Mouse (Mus musculus): ENCODE results near the gene Lsg1. TPM values are rescaled to one million over a fixed set of nuclear protein-coding genes. Genes with fewer than 3 reads are reported as not detected.
A peak's percentile ranks its signal among the peaks of the same experiment; 100 is the strongest.

The Lsg1 gene
- polyA plus RNA-seq, 1 experiment from 2014 or later, result 37.5 TPM

- peak overlapping the region; percentile 62 for H3K27ac ChIP-seq (ENCODE audit: low read length)
- ATAC-seq (replicated peaks; ENCODE audit: extremely low read depth, insufficient read depth, low FRiP score), result no peak
- WGBS, result 42% methylated on average over 18 of the region's 18 CpGs
- H3K4me2 ChIP-seq (ENCODE audit: low read depth, low read length), result peak overlapping the region; percentile 96
- no peaks in the 10 kb centered on the region for H3K27me3 ChIP-seq (ENCODE audit: control insufficient read depth, insufficient read depth, low read length)
- H3K36me3 ChIP-seq (ENCODE audit: control insufficient read depth, insufficient read depth), result no peaks in the 10 kb centered on the region
- H3K4me3 ChIP-seq (ENCODE audit: low read length), result peak overlapping the region; percentile 34
- peak overlapping the region; percentile 55 for H3K9ac ChIP-seq (ENCODE audit: low read length)
- H3K9me3 ChIP-seq (replicated peaks; ENCODE audit: control insufficient read depth, low read length), result no peaks in the 10 kb centered on the region
- H3K4me1 ChIP-seq (ENCODE audit: control insufficient read depth, insufficient read depth, low read length), result peaks cover 35% of the 10 kb centered on the region
These were observed 15.5 kb upstream of the Lsg1 start for GRCm38 (mm10) chr16:30602684-30603530.

DNA sequence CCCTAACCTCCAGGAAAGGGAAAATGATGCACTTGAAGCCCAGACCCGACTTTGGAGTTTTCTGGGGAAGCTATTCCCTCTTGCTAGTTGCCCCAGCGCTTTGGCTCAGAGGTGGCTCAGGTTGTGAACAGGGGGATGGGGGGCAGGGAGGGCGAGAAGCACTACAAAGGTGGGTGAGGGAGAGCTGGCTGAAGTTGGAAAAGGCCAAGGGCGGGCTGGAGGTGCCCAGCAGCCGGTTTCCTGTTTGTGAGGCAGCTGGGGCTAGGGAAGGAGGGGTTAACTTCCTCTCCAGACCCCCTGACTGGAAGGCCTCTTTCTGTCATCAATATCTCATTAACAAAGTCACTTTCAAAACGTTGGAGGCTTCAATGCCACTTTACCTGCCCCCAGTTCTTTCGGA, 14.6 kb upstream of the Lsg1 start:
- no peaks in the 10 kb centered on the region for H3K27me3 ChIP-seq (ENCODE audit: control insufficient read depth, insufficient read depth, low read length)
- H3K27ac ChIP-seq (ENCODE audit: low read length), result peak overlapping the region; percentile 86
- peaks cover 40% of the 10 kb centered on the region for H3K4me1 ChIP-seq (ENCODE audit: control insufficient read depth, insufficient read depth, low read length)
- 29% methylated on average over 7 of the region's 7 CpGs for WGBS
- H3K4me2 ChIP-seq (ENCODE audit: low read depth, low read length), result peak overlapping the region; percentile 96
- H3K9ac ChIP-seq (ENCODE audit: low read length), result peak overlapping the region; percentile 85
- no peak for ATAC-seq (replicated peaks; ENCODE audit: extremely low read depth, insufficient read depth, low FRiP score)
- H3K4me3 ChIP-seq (ENCODE audit: low read length), result peak overlapping the region; percentile 78
- no peaks in the 10 kb centered on the region for H3K9me3 ChIP-seq (replicated peaks; ENCODE audit: control insufficient read depth, low read length)
- no peaks in the 10 kb centered on the region for H3K36me3 ChIP-seq (ENCODE audit: control insufficient read depth, insufficient read depth)

GRCm38 (mm10) chr16:30601046-30601832, 13.8 kb upstream of the Lsg1 start:
- H3K27ac ChIP-seq (ENCODE audit: low read length), result peak overlapping the region; percentile 86
- peaks cover 44% of the 10 kb centered on the region for H3K4me1 ChIP-seq (ENCODE audit: control insufficient read depth, insufficient read depth, low read length)
- ATAC-seq (replicated peaks; ENCODE audit: extremely low read depth, insufficient read depth, low FRiP score), result no peak
- no peaks in the 10 kb centered on the region for H3K9me3 ChIP-seq (replicated peaks; ENCODE audit: control insufficient read depth, low read length)
- 14% methylated on average over 42 of the region's 42 CpGs for WGBS
- H3K36me3 ChIP-seq (ENCODE audit: control insufficient read depth, insufficient read depth), result no peaks in the 10 kb centered on the region
- H3K4me2 ChIP-seq (ENCODE audit: low read depth, low read length), result peak overlapping the region; percentile 96
- H3K27me3 ChIP-seq (ENCODE audit: control insufficient read depth, insufficient read depth, low read length), result no peaks in the 10 kb centered on the region
- H3K4me3 ChIP-seq (ENCODE audit: low read length), result peak overlapping the region; percentile 78
- peak overlapping the region; percentile 85 for H3K9ac ChIP-seq (ENCODE audit: low read length)

DNA sequence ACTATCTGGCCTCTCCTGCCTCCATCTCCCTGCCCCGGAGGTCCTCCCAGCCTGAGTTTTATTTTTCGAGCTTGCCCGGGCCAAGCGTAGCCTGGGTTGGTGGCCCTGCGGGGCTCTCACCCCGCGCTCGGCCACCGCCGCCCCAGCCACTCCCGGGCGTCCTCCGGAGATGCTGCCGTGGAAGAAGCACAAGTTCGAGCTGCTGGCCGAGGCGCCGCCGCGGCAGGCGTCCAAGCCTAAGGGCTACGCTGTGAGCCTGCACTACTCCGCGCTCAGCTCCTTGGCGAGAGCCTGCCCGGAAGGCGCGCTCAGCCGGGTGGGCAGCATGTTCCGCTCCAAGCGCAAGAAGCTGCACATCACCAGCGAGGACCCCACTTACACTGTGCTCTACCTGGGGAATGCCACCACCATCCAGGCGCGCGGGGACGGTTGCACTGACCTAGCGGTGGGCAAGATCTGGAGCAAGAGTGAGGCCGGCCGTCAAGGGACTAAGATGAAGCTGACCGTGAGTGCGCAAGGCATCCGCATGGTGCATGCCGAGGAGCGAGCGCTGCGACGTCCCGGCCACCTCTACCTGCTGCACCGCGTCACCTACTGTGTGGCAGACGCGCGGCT, 13.1 kb upstream of the Lsg1 start:
- Histone ChIP-seq H3K4me2 (ENCODE audit: low read depth, low read length) (peak overlapping the region; percentile 96), H3K36me3 (ENCODE audit: control insufficient read depth, insufficient read depth) (no peaks in the 10 kb centered on the region), H3K4me3 (ENCODE audit: low read length) (peak overlapping the region; percentile 78), H3K27me3 (ENCODE audit: control insufficient read depth, insufficient read depth, low read length) (no peaks in the 10 kb centered on the region), H3K9ac (ENCODE audit: low read length) (peak overlapping the region; percentile 85), H3K9me3 (replicated peaks; ENCODE audit: control insufficient read depth, low read length) (no peaks in the 10 kb centered on the region), H3K27ac (ENCODE audit: low read length) (peak overlapping the region; percentile 86), H3K4me1 (ENCODE audit: control insufficient read depth, insufficient read depth, low read length) (peaks cover 44% of the 10 kb centered on the region)
- ATAC-seq (replicated peaks; ENCODE audit: extremely low read depth, insufficient read depth, low FRiP score), result peak; percentile 20; the same call in 1 of the 2 replicates
- under 1% methylated on average over 53 of the region's 53 CpGs for WGBS

- no peaks in the 10 kb centered on the region for H3K27me3 ChIP-seq (ENCODE audit: control insufficient read depth, insufficient read depth, low read length)
- peak; percentile 86 for ATAC-seq (replicated peaks; ENCODE audit: extremely low read depth, insufficient read depth, low FRiP score)
- H3K4me3 ChIP-seq (ENCODE audit: low read length), result peak within 1 kb of the TSS; percentile 78
- H3K4me2 ChIP-seq (ENCODE audit: low read depth, low read length), result peak within 1 kb of the TSS; percentile 96
- H3K27ac ChIP-seq (ENCODE audit: low read length), result peak within 1 kb of the TSS; percentile 86
- H3K9ac ChIP-seq (ENCODE audit: low read length), result peak within 1 kb of the TSS; percentile 85
- under 1% methylated on average over 63 of the region's 63 CpGs for WGBS
- H3K36me3 ChIP-seq (ENCODE audit: control insufficient read depth, insufficient read depth), result no peaks in the 10 kb centered on the region
- no peaks in the 10 kb centered on the region for H3K9me3 ChIP-seq (replicated peaks; ENCODE audit: control insufficient read depth, low read length)
- H3K4me1 ChIP-seq (ENCODE audit: control insufficient read depth, insufficient read depth, low read length), result peaks cover 36% of the 10 kb centered on the region
These were observed 12.3 kb upstream of the Lsg1 start, which contains the start of gene Fam43a for GRCm38 (mm10) chr16:30599491-30600268. Fam43a (plus strand) TSS chr16:30599723.

DNA sequence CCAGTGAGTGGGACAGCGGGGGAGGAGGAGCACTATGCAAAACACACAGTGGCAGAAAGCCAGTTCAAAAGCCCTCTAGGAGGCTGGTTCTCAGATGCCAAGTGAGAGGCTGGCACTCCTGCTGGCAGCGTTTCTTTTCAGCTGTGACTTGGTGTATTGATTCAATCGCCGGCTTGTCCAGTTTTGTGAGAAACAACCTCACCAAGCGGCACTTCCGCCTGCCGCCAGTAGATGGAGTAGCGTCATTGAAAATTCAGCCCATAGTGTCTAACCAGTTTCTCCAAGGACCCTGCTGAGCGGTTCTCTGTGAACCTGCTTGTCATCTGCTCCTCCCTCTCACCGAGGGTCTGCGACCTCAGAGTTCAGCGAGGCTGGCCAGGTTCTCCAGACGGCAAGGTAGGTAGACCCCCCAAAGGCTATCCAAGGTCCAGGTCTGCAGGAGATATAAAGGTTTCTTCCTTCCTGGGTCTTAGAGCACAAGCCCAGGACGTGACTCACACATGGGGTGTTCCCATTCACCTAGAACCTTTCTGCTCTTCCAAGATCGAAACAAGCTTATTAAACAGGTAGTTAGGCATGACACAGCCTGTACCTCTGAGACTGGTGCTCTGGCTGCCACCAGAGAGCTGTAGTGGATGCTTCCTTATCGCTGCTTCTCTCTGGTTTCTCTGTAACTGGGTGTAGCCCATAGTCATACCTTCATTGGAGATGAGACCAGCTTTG, 9.7 kb upstream of the Lsg1 start:
- Histone ChIP-seq H3K4me2 (ENCODE audit: low read depth, low read length) (peak overlapping the region; percentile 58), H3K27me3 (ENCODE audit: control insufficient read depth, insufficient read depth, low read length) (no peaks in the 10 kb centered on the region), H3K9ac (ENCODE audit: low read length) (peak overlapping the region; percentile 56; the same call in 1 of the 2 replicates), H3K9me3 (replicated peaks; ENCODE audit: control insufficient read depth, low read length) (no peaks in the 10 kb centered on the region), H3K4me3 (ENCODE audit: low read length) (peak overlapping the region; percentile 28), H3K4me1 (ENCODE audit: control insufficient read depth, insufficient read depth, low read length) (peaks cover 24% of the 10 kb centered on the region), H3K27ac (ENCODE audit: low read length) (no peak overlapping the region), H3K36me3 (ENCODE audit: control insufficient read depth, insufficient read depth) (no peaks in the 10 kb centered on the region)
- ATAC-seq (replicated peaks; ENCODE audit: extremely low read depth, insufficient read depth, low FRiP score), result no peak
- WGBS, result 11% methylated on average over 16 of the region's 16 CpGs

DNA sequence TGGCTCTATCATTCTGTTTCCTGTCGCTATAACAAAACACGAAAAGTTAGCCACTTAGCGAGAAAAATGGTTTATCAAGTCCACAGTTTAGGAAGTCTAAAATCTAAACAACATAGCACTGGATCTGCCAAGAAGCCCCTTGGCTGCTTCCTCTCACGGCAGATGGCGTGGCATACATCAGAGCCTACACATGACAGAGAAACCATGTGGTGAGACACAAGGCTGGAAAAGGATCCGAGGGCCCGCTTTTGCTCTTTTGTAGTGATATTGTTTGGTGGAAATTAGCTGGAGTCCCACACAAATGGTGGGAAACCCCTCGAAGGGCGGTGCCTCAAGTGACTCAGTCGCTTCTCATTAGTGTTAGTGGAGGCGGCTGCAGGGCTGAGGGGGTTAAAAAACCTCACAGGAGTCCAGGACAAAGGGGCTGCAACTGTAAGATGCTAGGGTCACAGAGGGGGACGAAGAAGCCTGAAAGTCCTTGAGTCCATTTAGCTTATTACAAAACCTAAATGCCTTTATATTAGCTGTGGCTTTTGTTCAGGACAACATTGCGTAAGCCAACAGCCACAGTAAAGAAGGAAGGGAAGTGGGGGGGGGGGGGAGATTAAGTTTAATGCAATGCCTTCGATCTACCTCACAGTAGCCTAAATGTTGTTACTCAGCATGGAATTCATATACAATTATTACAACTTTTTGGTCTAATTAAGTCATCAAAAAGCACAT, 8.6 kb upstream of the Lsg1 start:
- H3K4me3 ChIP-seq (ENCODE audit: low read length), result no peak overlapping the region
- H3K9me3 ChIP-seq (replicated peaks; ENCODE audit: control insufficient read depth, low read length), result no peaks in the 10 kb centered on the region
- no peak overlapping the region for H3K4me2 ChIP-seq (ENCODE audit: low read depth, low read length)
- H3K27ac ChIP-seq (ENCODE audit: low read length), result no peak overlapping the region
- no peak for ATAC-seq (replicated peaks; ENCODE audit: extremely low read depth, insufficient read depth, low FRiP score)
- H3K4me1 ChIP-seq (ENCODE audit: control insufficient read depth, insufficient read depth, low read length), result peaks cover 13% of the 10 kb centered on the region
- no peak overlapping the region for H3K9ac ChIP-seq (ENCODE audit: low read length)
- 65% methylated on average over 14 of the region's 14 CpGs for WGBS
- H3K36me3 ChIP-seq (ENCODE audit: control insufficient read depth, insufficient read depth), result no peaks in the 10 kb centered on the region
- H3K27me3 ChIP-seq (ENCODE audit: control insufficient read depth, insufficient read depth, low read length), result no peaks in the 10 kb centered on the region

Data from heart, embryonic 16.5 days (tissue).